Mouse (Mus musculus): ENCODE measurements around the gene Jph3. TPM values are rescaled to one million over a fixed set of nuclear protein-coding genes. Genes with fewer than 3 reads are reported as not detected.
A peak's percentile ranks its signal among the peaks of the same experiment; 100 is the strongest.

The Jph3 gene
- polyA plus RNA-seq, 1 experiment from 2014 or later, result 0.13 TPM

DNA sequence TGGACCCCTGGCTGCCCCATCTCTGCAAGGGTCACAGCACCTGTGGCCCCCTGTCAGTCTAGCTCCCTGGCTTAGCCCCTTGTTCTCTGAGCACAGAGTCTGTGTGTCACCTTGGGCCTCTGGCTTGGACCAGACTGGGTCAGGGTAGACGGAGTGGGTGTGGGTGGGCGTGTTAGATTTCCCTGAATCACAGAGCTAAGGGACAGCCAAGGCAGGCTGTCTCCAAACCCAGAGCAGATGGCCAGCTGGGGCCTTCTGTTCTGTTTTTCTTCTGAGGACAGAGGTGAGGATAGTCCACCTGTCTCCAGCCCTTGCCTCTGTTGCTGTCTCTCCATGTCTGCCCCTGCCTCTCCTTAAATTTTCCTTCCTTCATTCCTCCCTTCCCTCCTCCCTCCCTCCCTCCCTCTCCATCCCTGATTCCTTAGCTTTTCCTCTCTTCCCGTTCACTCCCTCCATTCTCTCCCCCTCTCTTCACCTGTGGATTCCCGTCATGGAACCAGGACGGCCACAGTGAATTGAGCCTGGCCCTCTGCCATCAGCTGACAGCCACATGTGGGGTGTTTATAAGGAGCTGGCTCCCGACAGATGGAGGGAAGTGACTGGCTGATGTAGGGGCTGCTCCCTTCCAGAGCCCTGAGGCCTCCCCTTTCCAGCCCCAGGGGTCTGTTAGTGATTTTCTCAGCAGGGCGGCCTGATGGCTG is 33.7 kb downstream of the Jph3 start:
- no peak for ATAC-seq
- no peaks in the 10 kb centered on the region for H3K4me1 ChIP-seq
- H3K36me3 ChIP-seq, result no peaks in the 10 kb centered on the region
- H3K4me2 ChIP-seq, result no peak overlapping the region
- H3K27ac ChIP-seq, result no peak overlapping the region
- H3K4me3 ChIP-seq, result no peak overlapping the region
- H3K9ac ChIP-seq, result no peak overlapping the region
- H3K27me3 ChIP-seq (replicated peaks), result peaks cover 19% of the 10 kb centered on the region; the same call in 1 of the 2 replicates
- WGBS (ENCODE audit: insufficient replicate concordance), result 42% methylated on average over 7 of the region's 7 CpGs
- no peaks in the 10 kb centered on the region for H3K9me3 ChIP-seq (replicated peaks)

DNA sequence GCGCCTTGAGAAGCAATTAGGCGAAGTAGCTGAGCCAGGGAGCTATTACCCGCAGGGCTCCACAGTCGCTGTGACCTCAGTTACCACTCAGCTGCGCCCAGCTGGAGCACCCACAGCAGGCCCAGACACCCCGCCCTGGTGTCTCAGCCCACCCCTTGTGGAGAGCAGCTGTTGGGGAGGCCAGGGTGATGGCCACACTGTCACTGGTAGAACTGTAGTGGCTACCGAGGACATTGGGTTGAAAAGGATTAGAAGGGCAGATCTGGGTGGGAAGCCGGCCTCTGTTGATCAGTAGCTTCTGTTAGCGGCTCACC is 34.2 kb downstream of the Jph3 start:
- Histone ChIP-seq H3K4me3 (no peak overlapping the region), H3K9me3 (replicated peaks) (no peaks in the 10 kb centered on the region), H3K27ac (no peak overlapping the region), H3K9ac (no peak overlapping the region), H3K4me2 (no peak overlapping the region), H3K36me3 (no peaks in the 10 kb centered on the region), H3K4me1 (no peaks in the 10 kb centered on the region), H3K27me3 (replicated peaks) (peaks cover 19% of the 10 kb centered on the region; the same call in 1 of the 2 replicates)
- 62% methylated on average over 9 of the region's 9 CpGs for WGBS (ENCODE audit: insufficient replicate concordance)
- ATAC-seq, result no peak

DNA sequence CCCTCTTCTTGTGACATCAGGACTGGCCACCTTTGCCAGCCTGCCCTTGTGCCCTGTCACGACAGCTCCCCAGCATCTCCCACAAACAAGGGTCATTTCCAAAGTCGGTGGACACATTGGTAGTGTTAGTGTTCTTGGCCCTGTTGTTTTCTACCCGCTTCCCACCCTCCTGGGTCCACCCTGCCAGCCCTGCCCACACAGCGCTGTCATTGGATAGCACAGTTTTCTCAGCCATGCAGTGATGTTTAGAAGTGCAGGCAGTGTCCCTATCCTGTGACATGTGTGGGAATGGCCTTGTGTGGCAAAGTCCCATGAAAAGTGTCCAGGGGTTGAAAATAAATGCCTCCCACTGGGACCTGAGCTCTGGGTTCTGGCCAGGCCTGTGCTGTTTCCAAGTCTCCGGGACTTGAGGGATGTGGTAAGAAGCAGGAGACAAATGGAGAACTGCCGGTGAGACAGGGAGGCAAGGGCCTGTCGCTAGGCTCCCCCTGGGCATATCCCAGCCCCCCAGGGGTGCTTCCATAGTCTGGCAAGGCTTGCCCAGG is 36.2 kb downstream of the Jph3 start:
- H3K27ac ChIP-seq, result no peak overlapping the region
- H3K9ac ChIP-seq, result no peak overlapping the region
- H3K27me3 ChIP-seq (replicated peaks), result peaks cover 10% of the 10 kb centered on the region; the same call in 1 of the 2 replicates
- H3K4me1 ChIP-seq, result no peaks in the 10 kb centered on the region
- H3K4me2 ChIP-seq, result no peak overlapping the region
- 60% methylated on average over 7 of the region's 7 CpGs for WGBS (ENCODE audit: insufficient replicate concordance)
- H3K36me3 ChIP-seq, result no peaks in the 10 kb centered on the region
- no peak overlapping the region for H3K4me3 ChIP-seq
- no peaks in the 10 kb centered on the region for H3K9me3 ChIP-seq (replicated peaks)
- ATAC-seq, result no peak

DNA sequence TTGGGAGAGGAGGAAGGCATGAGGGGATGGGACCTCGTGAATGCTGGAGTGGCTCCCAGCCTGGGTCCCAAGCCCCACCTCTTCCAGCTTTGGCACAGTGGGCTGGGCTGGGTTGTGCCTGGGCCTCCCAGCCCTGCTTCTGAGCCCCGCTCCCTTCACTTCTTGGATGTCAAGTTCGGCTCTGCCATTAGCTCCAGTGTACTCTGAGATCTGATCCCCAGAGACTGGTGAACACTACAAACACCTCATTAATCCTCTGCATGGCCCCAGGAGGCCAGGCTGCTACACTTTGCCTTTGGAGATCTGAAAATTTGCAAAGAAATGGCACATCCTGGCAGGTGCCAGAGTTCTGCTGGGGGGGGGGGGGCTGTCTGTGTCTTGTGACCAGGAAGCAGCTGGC is 39.7 kb downstream of the Jph3 start:
- Histone ChIP-seq H3K4me2 (no peak overlapping the region), H3K9ac (no peak overlapping the region), H3K36me3 (no peaks in the 10 kb centered on the region), H3K9me3 (replicated peaks) (no peaks in the 10 kb centered on the region), H3K4me3 (no peak overlapping the region), H3K27me3 (replicated peaks) (0 out of 2 replicates have a peak, but pooled peaks cover 5% of the 10 kb centered on the region), H3K27ac (no peak overlapping the region), H3K4me1 (no peaks in the 10 kb centered on the region)
- no peak for ATAC-seq
- WGBS (ENCODE audit: insufficient replicate concordance), result 47% methylated on average over 3 of the region's 3 CpGs

DNA sequence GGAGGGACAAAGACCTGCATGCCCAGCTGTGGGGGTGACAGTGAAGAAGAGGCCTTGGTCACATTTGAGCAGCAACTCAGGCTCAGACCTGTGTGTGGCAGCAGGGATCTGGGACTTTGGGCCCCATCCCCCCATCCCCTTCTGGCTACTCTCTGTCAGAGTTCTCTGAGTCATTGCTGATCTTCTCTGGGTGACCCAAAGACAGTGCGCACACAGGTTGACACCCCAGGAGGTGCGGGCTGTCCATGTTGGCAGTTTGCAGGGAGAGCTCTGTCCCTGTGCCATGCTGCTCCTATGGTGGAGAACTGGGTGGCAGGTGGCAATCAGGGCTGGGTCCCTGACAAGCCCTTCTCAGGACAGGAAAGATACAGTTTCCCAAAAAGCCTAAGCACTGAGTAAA is 40.2 kb downstream of the Jph3 start:
- no peak overlapping the region for H3K27ac ChIP-seq
- H3K4me3 ChIP-seq, result no peak overlapping the region
- H3K9me3 ChIP-seq (replicated peaks), result no peaks in the 10 kb centered on the region
- no peak overlapping the region for H3K9ac ChIP-seq
- no peaks in the 10 kb centered on the region for H3K4me1 ChIP-seq
- H3K27me3 ChIP-seq (replicated peaks), result 0 out of 2 replicates have a peak, but pooled peaks cover 5% of the 10 kb centered on the region
- no peak for ATAC-seq
- H3K4me2 ChIP-seq, result no peak overlapping the region
- WGBS (ENCODE audit: insufficient replicate concordance), result 75% methylated on average over 2 of the region's 2 CpGs
- no peaks in the 10 kb centered on the region for H3K36me3 ChIP-seq

DNA sequence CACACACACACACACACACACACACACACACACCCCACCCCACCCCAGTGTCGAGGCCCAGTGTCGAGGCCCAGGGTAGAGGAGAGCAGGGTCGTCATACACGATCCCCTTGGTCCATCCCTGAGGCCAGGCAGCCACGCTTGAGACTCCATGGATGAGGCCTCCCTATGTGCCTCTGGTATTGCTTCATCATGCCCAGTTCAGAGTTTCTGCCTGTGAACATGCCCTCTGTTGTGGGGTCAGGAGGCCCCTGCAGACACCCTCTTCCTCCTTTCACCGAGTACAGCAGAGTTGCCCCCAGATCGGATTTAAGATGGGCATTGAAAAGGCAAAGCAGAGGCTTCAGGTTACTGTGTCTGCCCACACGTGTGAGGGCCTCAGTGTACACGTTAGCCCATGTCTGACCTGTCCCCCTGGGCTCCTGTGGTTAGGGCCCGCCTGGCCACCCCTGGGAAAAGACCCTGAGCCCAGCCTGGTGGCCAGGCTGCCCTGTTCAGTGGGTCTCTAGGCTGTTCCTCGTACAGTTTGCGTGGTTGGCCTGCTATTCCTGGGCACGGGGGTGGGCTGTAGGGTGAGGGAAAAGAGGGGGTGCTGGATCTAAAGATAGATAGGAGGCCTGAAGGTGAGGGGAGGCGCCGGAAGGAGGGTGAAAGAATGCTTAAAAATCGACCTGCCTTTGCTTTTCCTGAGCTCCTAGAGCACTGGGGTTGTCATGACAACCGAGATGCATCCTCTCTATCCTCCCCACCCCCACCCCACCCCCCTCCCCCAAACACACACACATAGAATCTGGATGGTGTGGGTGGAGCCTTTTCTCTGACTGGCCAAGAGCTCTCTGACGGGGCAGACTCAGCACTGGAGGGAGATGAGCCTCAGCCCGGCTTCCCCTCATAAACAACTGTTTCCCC is 41.7 kb downstream of the Jph3 start:
- Histone ChIP-seq H3K4me1 (no peaks in the 10 kb centered on the region), H3K27ac (no peak overlapping the region), H3K4me2 (no peak overlapping the region), H3K27me3 (replicated peaks) (0 out of 2 replicates have a peak, but pooled peaks cover 5% of the 10 kb centered on the region), H3K4me3 (no peak overlapping the region), H3K9ac (no peak overlapping the region), H3K36me3 (no peaks in the 10 kb centered on the region), H3K9me3 (replicated peaks) (no peaks in the 10 kb centered on the region)
- ATAC-seq, result no peak
- WGBS (ENCODE audit: insufficient replicate concordance), result 32% methylated on average over 19 of the region's 19 CpGs

DNA sequence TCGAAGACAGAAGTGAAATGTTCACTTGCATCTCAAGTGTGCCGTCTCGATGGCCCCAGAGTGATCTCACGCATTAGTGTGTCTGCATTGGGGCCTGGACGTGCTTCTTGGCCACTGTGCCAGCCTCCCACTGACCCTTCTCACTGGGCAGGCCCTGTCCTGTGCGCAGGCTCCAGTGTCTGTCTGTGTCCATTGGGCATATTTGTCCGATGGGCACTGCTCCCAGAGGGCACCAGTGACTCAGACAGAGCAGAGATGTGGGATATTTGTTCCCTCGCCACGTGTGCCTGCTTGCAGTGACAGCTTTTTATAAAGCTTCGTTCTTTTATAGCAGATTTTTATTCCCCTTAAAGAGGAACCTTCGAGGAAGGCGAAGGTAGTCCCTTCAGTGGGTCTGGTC is 44.5 kb downstream of the Jph3 start:
- Histone ChIP-seq H3K36me3 (no peaks in the 10 kb centered on the region), H3K4me2 (no peak overlapping the region), H3K9me3 (replicated peaks) (no peaks in the 10 kb centered on the region), H3K27ac (no peak overlapping the region), H3K27me3 (replicated peaks) (0 out of 2 replicates have a peak, but pooled peaks cover 5% of the 10 kb centered on the region), H3K4me1 (no peaks in the 10 kb centered on the region), H3K4me3 (no peak overlapping the region), H3K9ac (no peak overlapping the region)
- 79% methylated on average over 12 of the region's 12 CpGs for WGBS (ENCODE audit: insufficient replicate concordance)
- no peak for ATAC-seq

DNA sequence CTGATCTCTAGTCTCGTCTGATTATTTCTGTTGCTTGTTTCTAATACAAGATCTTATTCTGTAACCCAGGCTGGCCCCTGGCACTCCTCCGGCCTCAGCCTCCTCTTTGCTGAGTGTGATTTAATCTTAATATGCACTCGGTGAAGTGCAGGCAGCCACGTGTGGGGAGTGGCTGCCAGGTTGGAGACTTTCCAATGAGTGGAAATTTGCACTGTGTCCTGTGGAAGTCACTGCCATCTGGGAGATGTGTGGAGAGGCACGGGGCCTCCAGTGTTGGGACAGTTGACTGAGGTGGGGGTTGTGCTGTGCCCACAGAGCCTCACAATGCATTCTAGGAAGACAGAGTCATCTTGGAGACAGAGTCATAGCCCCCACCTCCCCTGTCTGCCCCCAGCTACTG is 53.1 kb downstream of the Jph3 start:
- H3K4me2 ChIP-seq, result no peak overlapping the region
- H3K4me3 ChIP-seq, result no peak overlapping the region
- no peak overlapping the region for H3K9ac ChIP-seq
- peaks cover 35% of the 10 kb centered on the region for H3K27me3 ChIP-seq (replicated peaks)
- no peak overlapping the region for H3K27ac ChIP-seq
- no peak for ATAC-seq
- H3K4me1 ChIP-seq, result no peaks in the 10 kb centered on the region
- no peaks in the 10 kb centered on the region for H3K36me3 ChIP-seq
- H3K9me3 ChIP-seq (replicated peaks), result no peaks in the 10 kb centered on the region
- WGBS (ENCODE audit: insufficient replicate concordance), result 50% methylated on average over 5 of the region's 5 CpGs

DNA sequence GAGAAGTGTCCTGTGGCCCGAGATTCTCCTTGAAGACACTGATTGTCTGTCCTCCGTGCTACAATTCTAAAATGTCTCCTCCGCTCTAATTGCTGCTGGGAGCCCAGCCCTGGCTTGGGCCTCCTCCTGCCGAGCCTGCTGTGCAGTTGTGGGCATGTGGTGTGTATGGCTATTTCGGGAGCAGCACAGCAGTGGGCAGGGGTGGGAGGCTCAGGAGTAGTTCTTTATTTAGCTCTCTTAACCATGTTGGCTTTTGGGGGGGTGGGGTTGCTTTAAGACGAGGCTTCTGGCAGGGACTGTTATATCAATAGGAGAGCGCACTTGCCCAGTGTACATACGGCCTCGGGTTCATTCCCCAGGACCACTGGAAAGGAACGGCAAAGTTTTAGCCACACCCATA is 57.1 kb downstream of the Jph3 start:
- Histone ChIP-seq H3K9me3 (replicated peaks) (no peaks in the 10 kb centered on the region), H3K4me2 (no peak overlapping the region), H3K4me3 (no peak overlapping the region), H3K4me1 (no peaks in the 10 kb centered on the region), H3K27ac (no peak overlapping the region), H3K36me3 (no peaks in the 10 kb centered on the region), H3K9ac (no peak overlapping the region), H3K27me3 (replicated peaks) (peaks cover 31% of the 10 kb centered on the region)
- 39% methylated on average over 10 of the region's 10 CpGs for WGBS (ENCODE audit: insufficient replicate concordance)
- no peak for ATAC-seq

DNA sequence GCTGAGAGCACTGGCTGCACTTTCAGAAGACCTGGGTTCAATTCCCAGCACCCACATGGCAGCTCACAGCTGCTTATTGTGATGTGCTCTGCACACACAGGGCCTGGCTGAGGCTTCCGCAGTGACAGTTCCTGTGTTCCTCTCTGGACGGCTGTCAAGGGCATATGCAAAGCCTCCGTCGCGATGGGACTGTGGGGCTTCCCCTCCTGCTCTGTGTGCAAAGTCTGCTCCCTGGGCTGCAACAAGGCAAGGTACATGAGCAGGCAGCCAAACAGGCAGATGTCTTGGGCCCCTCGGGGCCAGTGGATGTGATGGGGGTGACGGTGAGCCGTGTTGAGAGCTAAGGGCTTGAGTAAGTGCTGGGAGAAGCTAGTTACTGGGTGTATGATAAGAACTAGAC is 59.4 kb downstream of the Jph3 start:
- H3K4me3 ChIP-seq, result no peak overlapping the region
- H3K27ac ChIP-seq, result no peak overlapping the region
- no peak for ATAC-seq
- H3K4me2 ChIP-seq, result no peak overlapping the region
- 56% methylated on average over 8 of the region's 8 CpGs for WGBS (ENCODE audit: insufficient replicate concordance)
- peaks cover 16% of the 10 kb centered on the region for H3K27me3 ChIP-seq (replicated peaks)
- H3K9me3 ChIP-seq (replicated peaks), result no peaks in the 10 kb centered on the region
- no peaks in the 10 kb centered on the region for H3K36me3 ChIP-seq
- peaks cover 8% of the 10 kb centered on the region for H3K4me1 ChIP-seq
- H3K9ac ChIP-seq, result no peak overlapping the region

DNA sequence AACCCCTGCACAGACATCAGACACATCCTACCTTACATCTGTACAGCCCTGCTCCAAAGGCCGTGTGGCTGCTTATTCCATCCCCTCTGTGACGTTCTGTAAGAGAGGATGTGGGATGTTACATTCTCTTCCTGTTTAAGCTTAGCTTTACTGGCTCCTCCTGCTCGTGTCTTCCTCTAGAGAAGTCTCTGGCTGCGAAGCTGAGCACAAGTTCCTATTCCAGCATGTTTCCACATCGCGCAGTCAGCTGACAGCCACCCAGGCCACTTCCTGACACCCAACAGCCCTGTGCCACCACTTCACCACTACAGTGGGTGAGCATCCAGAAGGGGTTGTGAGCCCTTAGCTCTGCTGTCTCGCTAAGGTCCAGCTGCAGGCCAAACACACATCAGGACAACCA is 62.7 kb downstream of the Jph3 start:
- Histone ChIP-seq H3K4me3 (no peak overlapping the region), H3K4me1 (peaks cover 8% of the 10 kb centered on the region), H3K36me3 (peaks cover 23% of the 10 kb centered on the region), H3K9ac (no peak overlapping the region), H3K27me3 (replicated peaks) (no peaks in the 10 kb centered on the region), H3K4me2 (no peak overlapping the region), H3K27ac (0 out of 2 replicates have a peak overlapping the region, but pooled peaks have one; percentile 24), H3K9me3 (replicated peaks) (no peaks in the 10 kb centered on the region)
- ATAC-seq, result no peak
- 14% methylated on average over 7 of the region's 7 CpGs for WGBS (ENCODE audit: insufficient replicate concordance)

DNA sequence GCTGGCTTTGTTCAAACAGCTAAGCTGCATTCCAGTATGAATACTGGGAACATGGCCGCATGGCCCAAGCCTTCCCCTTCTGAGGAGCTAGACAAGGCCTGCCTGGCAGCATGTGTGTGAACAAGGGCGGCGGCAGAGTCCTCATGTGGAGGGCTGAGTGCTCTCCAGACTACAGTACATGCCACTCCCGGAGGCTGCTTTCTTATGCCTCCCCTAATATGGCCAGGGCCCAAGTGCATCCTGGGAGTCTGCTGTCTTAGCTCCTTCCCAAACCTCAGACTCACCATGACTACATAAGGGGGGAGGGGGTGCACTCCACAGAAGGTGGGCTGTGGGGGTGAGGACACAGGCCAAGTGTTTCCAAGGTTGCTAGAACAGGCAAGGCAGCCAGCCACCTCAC is 63.2 kb downstream of the Jph3 start:
- H3K4me1 ChIP-seq, result peaks cover 8% of the 10 kb centered on the region
- peak overlapping the region; percentile 24; the same call in 1 of the 2 replicates for H3K27ac ChIP-seq
- no peak for ATAC-seq
- H3K4me3 ChIP-seq, result no peak overlapping the region
- WGBS (ENCODE audit: insufficient replicate concordance), result 72% methylated on average over 4 of the region's 4 CpGs
- peaks cover 27% of the 10 kb centered on the region for H3K36me3 ChIP-seq
- no peaks in the 10 kb centered on the region for H3K27me3 ChIP-seq (replicated peaks)
- no peaks in the 10 kb centered on the region for H3K9me3 ChIP-seq (replicated peaks)
- H3K9ac ChIP-seq, result no peak overlapping the region
- no peak overlapping the region for H3K4me2 ChIP-seq

All from liver, embryonic 12.5 days (tissue).